In the genomic region with DNA sequence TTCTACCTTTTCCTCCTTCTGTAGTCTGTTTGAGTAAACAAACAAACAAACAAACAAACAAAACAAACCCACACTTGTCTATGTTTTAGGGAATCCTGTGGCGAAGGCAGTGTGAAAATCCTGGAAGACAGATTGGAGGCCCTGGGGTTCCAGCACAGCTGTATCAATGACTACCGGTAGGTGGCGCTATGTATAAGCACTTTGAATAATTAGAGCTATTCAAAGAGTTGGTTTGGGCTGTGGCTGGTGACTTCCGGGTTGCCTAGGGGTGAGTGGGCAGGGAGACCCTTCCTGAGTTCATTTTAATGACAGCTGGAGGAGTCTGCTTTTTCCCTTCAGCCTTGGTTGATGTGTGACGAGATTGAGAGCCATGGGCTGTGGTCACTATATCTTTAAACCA, we compare ENCODE assay signal across 9 mouse cellular contexts. TPM values are rescaled to one million over a fixed set of nuclear protein-coding genes. Genes with fewer than 3 reads are reported as not detected.
DNase-seq lines count a peak whose midpoint lies in the region; ATAC-seq and TF ChIP-seq lines count a peak whose summit lies in the region.
"Had no signal": no experiment of that assay in that cellular context is flagged by ENCODE, and none has a peak within 500 bp of the region (broad histone marks: within the 10 kb centered on the region; RNA-seq: fewer than 3 reads in every experiment).

No protein-coding gene starts in this region.

- peak; percentile 74 for DNase-seq in CD4-positive, CD25-positive, alpha-beta regulatory T cell, adult 2 months (ENCODE audit: low read depth, low spot score)
- peak; percentile 44 for DNase-seq in adrenal gland, adult 2 months
- peak; percentile 30 to 58 for DNase-seq in left cerebral cortex, postnatal 14 days (ENCODE audit: low spot score in 2 of 2)
- peak; percentile 78 for DNase-seq in retina, postnatal 1 day

- no peaks in the 10 kb centered on the region for H3K36me3 ChIP-seq in intestine, postnatal 0 days (ENCODE audit: control insufficient read depth, insufficient read depth)
- H3K36me3 ChIP-seq in intestine, embryonic 16.5 days (ENCODE audit: control insufficient read depth, insufficient read depth, low read length) = no peaks in the 10 kb centered on the region
- no peaks in the 10 kb centered on the region for H3K36me3 ChIP-seq in intestine, embryonic 15.5 days
- H3K36me3 ChIP-seq: neural tube, embryonic 13.5 days had no signal

- no peak overlapping the region for H3K9ac ChIP-seq in intestine, postnatal 0 days (ENCODE audit: low read depth, low read length)
- H3K9ac ChIP-seq in intestine, embryonic 16.5 days (ENCODE audit: low read depth, low read length) = no peak overlapping the region
- no peak overlapping the region for H3K9ac ChIP-seq in intestine, embryonic 15.5 days
- H3K9ac ChIP-seq: neural tube, embryonic 13.5 days had no signal

- H3K4me2 ChIP-seq in intestine, postnatal 0 days (replicated peaks; ENCODE audit: low read depth) = no peak overlapping the region
- no peak overlapping the region for H3K4me2 ChIP-seq in intestine, embryonic 16.5 days (ENCODE audit: low read depth, low read length)
- no peak overlapping the region for H3K4me2 ChIP-seq in intestine, embryonic 15.5 days (replicated peaks)
- H3K4me2 ChIP-seq: neural tube, embryonic 13.5 days had no signal

- no peak for ATAC-seq in intestine, postnatal 0 days
- ATAC-seq in intestine, embryonic 16.5 days = no peak
- ATAC-seq in intestine, embryonic 15.5 days = no peak

- no peak for TF ChIP-seq POLR2A in cortical plate, adult 2 months (IDR thresholded peaks at IDR 0.05; ENCODE audit: extremely low read depth, insufficient read depth, low read length)

- intact Hi-C loops in left cerebral cortex, postnatal 14 days (cut with DNase I) = loop anchor here (5.0 kb wide), 1 partner anchor 165 kb away; no protein-coding TSS in a partner anchor

- no peak overlapping the region for H3K27ac ChIP-seq in intestine, postnatal 0 days (ENCODE audit: low read depth, low read length)
- H3K27ac ChIP-seq in intestine, embryonic 16.5 days (ENCODE audit: low read length) = no peak overlapping the region
- no peak overlapping the region for H3K27ac ChIP-seq in cortical plate, adult 2 months (ENCODE audit: insufficient read depth, low read length)
- no peak overlapping the region for H3K27ac ChIP-seq in intestine, embryonic 15.5 days
- H3K27ac ChIP-seq: neural tube, embryonic 13.5 days had no signal

- no peak overlapping the region for H3K4me3 ChIP-seq in intestine, postnatal 0 days (ENCODE audit: low read depth, low read length)
- H3K4me3 ChIP-seq in intestine, embryonic 16.5 days (ENCODE audit: low read length) = no peak overlapping the region
- H3K4me3 ChIP-seq in cortical plate, adult 2 months (ENCODE audit: insufficient read depth, low read length) = no peak overlapping the region
- no peak overlapping the region for H3K4me3 ChIP-seq in intestine, embryonic 15.5 days (replicated peaks)
- H3K4me3 ChIP-seq: neural tube, embryonic 13.5 days had no signal

- peak; percentile 70 for TF ChIP-seq CTCF in intestine, postnatal 0 days (IDR thresholded peaks at IDR 0.05; ENCODE audit: low read depth)
- peak; percentile 57 for TF ChIP-seq CTCF in cortical plate, adult 2 months (IDR thresholded peaks at IDR 0.05; ENCODE audit: extremely low read depth, insufficient read depth, low read length)

- H3K4me1 ChIP-seq in intestine, postnatal 0 days (replicated peaks; ENCODE audit: control insufficient read depth, insufficient read depth, low read length) = no peaks in the 10 kb centered on the region
- no peaks in the 10 kb centered on the region for H3K4me1 ChIP-seq in intestine, embryonic 16.5 days (ENCODE audit: control insufficient read depth, insufficient read depth, low read length)
- H3K4me1 ChIP-seq in cortical plate, adult 2 months (ENCODE audit: control insufficient read depth, insufficient read depth, low read length) = no peaks in the 10 kb centered on the region
- no peaks in the 10 kb centered on the region for H3K4me1 ChIP-seq in intestine, embryonic 15.5 days (replicated peaks)
- H3K4me1 ChIP-seq: neural tube, embryonic 13.5 days had no signal

- no peaks in the 10 kb centered on the region for H3K27me3 ChIP-seq in intestine, postnatal 0 days (replicated peaks; ENCODE audit: control insufficient read depth, insufficient read depth, low read length)
- no peaks in the 10 kb centered on the region for H3K27me3 ChIP-seq in intestine, embryonic 16.5 days (replicated peaks; ENCODE audit: control insufficient read depth, insufficient read depth, low read length)
- no peaks in the 10 kb centered on the region for H3K27me3 ChIP-seq in intestine, embryonic 15.5 days (replicated peaks)
- H3K27me3 ChIP-seq: neural tube, embryonic 13.5 days had no signal

- WGBS in intestine, postnatal 0 days = 58% methylated on average over 5 of the region's 5 CpGs
- WGBS in intestine, embryonic 16.5 days = 56% methylated on average over 5 of the region's 5 CpGs
- 59% methylated on average over 5 of the region's 5 CpGs for WGBS in intestine, embryonic 15.5 days

- no peaks in the 10 kb centered on the region for H3K9me3 ChIP-seq in intestine, postnatal 0 days (ENCODE audit: control insufficient read depth)
- no peaks in the 10 kb centered on the region for H3K9me3 ChIP-seq in intestine, embryonic 16.5 days (ENCODE audit: control insufficient read depth, low read length)
- no peaks in the 10 kb centered on the region for H3K9me3 ChIP-seq in intestine, embryonic 15.5 days
- H3K9me3 ChIP-seq: neural tube, embryonic 13.5 days had no signal

RNA-seq across cellular contexts. Expression of gene Fbxl5, which starts 15.9 kb away (rescaled TPM):
- 93.6 and 108 TPM in 2 replicates for polyA plus RNA-seq in intestine, postnatal 0 days (2015; fragmentation: Nextera tagmentation; extraction: Ambion mirVana)
- 57.1 and 59.9 TPM in 2 replicates for polyA plus RNA-seq in intestine, embryonic 16.5 days (2015; fragmentation: Nextera tagmentation; extraction: Ambion mirVana)
- total RNA-seq in adrenal gland, adult 2 months (2021) = 10 to 100 TPM; 59.4 to 70.5 TPM
- 12.6 and 17.6 TPM in 2 replicates for polyA plus RNA-seq in adrenal gland, adult 2 months (2012; rRNA removed)
- 68.9 and 71.1 TPM in 2 replicates for polyA plus RNA-seq in cortical plate, adult 2 months (2012; rRNA removed)
- total RNA-seq in left cerebral cortex, postnatal 14 days (2021) = 10 to 100 TPM; 76.6 to 83.0 TPM
- polyA plus RNA-seq in intestine, embryonic 15.5 days (2015; fragmentation: Nextera tagmentation; extraction: Ambion mirVana) = 56.5 and 60.8 TPM in 2 replicates

RNA-seq across cellular contexts. Expression of gene Bst1, which starts 18.7 kb away (rescaled TPM):
- 142 and 144 TPM in 2 replicates for polyA plus RNA-seq in intestine, postnatal 0 days (2015; fragmentation: Nextera tagmentation; extraction: Ambion mirVana)
- polyA plus RNA-seq in intestine, embryonic 16.5 days (2015; fragmentation: Nextera tagmentation; extraction: Ambion mirVana) = 1.1 and 2.9 TPM in 2 replicates
- 1 to 10 TPM; 2.1 to 3.1 TPM for total RNA-seq in adrenal gland, adult 2 months (2021)
- polyA plus RNA-seq in adrenal gland, adult 2 months (2012; rRNA removed) = 0.38 and 0.54 TPM in 2 replicates
- 0.11 and 0.17 TPM in 2 replicates for polyA plus RNA-seq in cortical plate, adult 2 months (2012; rRNA removed)
- total RNA-seq in left cerebral cortex, postnatal 14 days (2021) = under 1 TPM in 1 of 2 experiments, not detected in 1; 0.30 TPM
- 0.88 and 0.97 TPM in 2 replicates for polyA plus RNA-seq in intestine, embryonic 15.5 days (2015; fragmentation: Nextera tagmentation; extraction: Ambion mirVana)

RNA-seq across cellular contexts. Expression of gene Cd38, which starts 31.0 kb away (rescaled TPM):
- 9.5 and 10.9 TPM in 2 replicates for polyA plus RNA-seq in intestine, postnatal 0 days (2015; fragmentation: Nextera tagmentation; extraction: Ambion mirVana)
- 12.6 and 14.4 TPM in 2 replicates for polyA plus RNA-seq in intestine, embryonic 16.5 days (2015; fragmentation: Nextera tagmentation; extraction: Ambion mirVana)
- total RNA-seq in adrenal gland, adult 2 months (2021) = 10 to 100 TPM; 11.5 to 15.1 TPM
- polyA plus RNA-seq in adrenal gland, adult 2 months (2012; rRNA removed) = 5.3 and 5.9 TPM in 2 replicates
- polyA plus RNA-seq in cortical plate, adult 2 months (2012; rRNA removed) = 4.7 and 4.9 TPM in 2 replicates
- total RNA-seq in left cerebral cortex, postnatal 14 days (2021) = 1 to 10 TPM; 3.5 to 3.8 TPM
- 13.1 and 14.5 TPM in 2 replicates for polyA plus RNA-seq in intestine, embryonic 15.5 days (2015; fragmentation: Nextera tagmentation; extraction: Ambion mirVana)

Comparison
In these comparisons a context has a peak if more than half of its experiments do, and no peak if none do; other contexts are left out.
1. RNA of gene Bst1, which starts 18.7 kb away (polyA plus RNA-seq): 142 to 144 TPM in intestine, postnatal 0 days; 1.1 to 2.9 TPM in intestine, embryonic 16.5 days, 0.88 to 0.97 TPM in intestine, embryonic 15.5 days, 0.38 to 0.54 TPM in adrenal gland, adult 2 months and 0.11 to 0.17 TPM in cortical plate, adult 2 months; every median in the first group is over 10 times any median in the second.
2. Peak in every context shown above with its lines, with median percentiles within 50 percentile points of each other: DNase-seq.